Mouse (Mus musculus): ENCODE results near the gene Rnd3.

- TF ChIP-seq GATA1 (IDR thresholded peaks at IDR 0.05; ENCODE audit: borderline replicate concordance, low read length), result no peak
- no peak for TF ChIP-seq FLI1 (IDR thresholded peaks at IDR 0.05; ENCODE audit: low read length)
Measured at GRCm38 (mm10) chr2:51137726-51138125, 11.2 kb downstream of the Rnd3 start.
